Mouse (Mus musculus): ENCODE data around the gene Bach2.

Bach2 gene

GRCm38 (mm10) chr4:32428738-32429137 lies 190.1 kb downstream of the Bach2 start:
- no peak for DNase-seq (ENCODE audit: low spot score)

DNA sequence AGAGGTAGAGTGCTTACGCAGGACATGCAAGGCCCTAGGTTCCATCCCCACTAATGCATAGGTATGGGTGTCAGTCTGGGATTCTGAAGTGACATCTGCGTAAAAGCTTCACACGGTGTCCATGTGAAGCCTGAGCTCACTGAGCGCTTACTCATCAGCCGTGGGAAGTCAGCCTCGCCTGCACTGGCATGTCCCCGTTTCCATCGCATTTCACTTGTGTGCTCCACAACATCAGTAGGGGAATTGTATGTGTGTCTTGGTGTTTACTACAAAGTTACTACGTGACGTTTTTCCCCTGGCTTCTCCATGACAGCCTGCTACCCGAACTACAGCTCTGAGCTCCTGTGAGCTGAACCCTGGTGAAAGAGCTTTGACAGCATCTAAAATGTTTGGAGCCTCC lies 191.5 kb downstream of the Bach2 start:
- DNase-seq (ENCODE audit: low spot score): no peak

DNA sequence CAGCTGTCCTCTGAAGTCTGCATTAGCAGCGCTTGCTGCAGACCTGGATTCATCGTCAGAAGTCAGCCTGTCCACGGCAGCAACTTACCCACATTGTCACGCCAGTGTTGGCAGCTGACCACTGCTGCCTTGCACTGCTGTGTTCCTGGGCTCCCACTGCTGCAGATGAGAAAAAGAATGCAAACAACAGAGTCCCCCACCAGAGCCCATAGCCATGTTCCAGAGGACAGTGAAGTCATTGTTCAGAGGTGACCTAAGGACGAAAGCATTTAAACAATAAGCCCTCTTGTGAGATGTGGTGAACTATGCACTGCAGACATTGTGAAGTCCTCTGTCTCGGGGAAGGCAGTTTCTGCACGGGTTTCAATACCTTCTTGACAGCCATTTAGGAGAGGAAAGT lies 192.4 kb downstream of the Bach2 start:
- DNase-seq (ENCODE audit: low spot score): no peak

- DNase-seq (ENCODE audit: low spot score): no peak
Observed at GRCm38 (mm10) chr4:32432271-32432781, 193.7 kb downstream of the Bach2 start.

- DNase-seq (ENCODE audit: low spot score): no peak
Observed at GRCm38 (mm10) chr4:32432945-32433344, 194.3 kb downstream of the Bach2 start.

- no peak for DNase-seq (ENCODE audit: low spot score)
Observed at GRCm38 (mm10) chr4:32434612-32435011, 196.0 kb downstream of the Bach2 start.

- DNase-seq (ENCODE audit: low spot score): no peak
Observed at GRCm38 (mm10) chr4:32439974-32440739, 201.6 kb downstream of the Bach2 start.

DNA sequence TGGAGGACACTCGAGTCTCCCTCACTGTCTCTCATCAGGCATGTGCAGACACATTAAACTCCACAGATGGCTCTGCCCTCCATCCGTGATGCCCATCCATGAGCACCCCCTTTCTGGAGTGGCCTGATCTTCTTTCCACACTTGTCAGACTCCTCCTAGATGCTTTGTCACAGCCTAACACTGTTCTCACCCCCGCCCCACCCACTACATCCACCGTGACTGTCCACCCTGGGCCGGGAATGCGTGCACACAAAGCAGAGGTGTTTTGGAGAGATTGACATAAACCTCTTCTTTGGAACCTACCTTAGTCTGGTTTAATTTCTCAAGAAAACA lies 202.1 kb downstream of the Bach2 start:
- no peak for DNase-seq (ENCODE audit: low spot score)

- no peak for DNase-seq (ENCODE audit: low spot score)
Observed at GRCm38 (mm10) chr4:32444671-32445196, 206.1 kb downstream of the Bach2 start.

DNA sequence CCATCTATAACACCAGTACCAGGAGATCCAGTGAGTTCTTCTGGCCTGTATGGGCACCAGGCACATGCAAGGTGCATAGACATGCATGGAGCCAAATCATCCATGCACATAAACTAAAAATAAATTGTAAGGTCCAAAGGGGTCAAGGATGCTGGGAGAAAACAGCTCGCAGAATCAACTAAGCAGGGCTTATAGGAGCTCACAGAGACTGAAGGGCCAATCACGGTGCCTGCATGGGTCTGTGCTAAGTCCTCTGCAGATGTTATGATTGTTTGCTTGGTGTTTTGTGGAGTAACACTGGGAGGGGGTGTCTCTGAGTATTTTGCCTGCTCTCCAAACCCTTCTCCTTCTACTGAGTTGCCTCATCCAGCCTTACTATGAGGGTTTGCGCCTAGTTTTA lies 209.2 kb downstream of the Bach2 start:
- DNase-seq (ENCODE audit: low spot score): no peak

DNA sequence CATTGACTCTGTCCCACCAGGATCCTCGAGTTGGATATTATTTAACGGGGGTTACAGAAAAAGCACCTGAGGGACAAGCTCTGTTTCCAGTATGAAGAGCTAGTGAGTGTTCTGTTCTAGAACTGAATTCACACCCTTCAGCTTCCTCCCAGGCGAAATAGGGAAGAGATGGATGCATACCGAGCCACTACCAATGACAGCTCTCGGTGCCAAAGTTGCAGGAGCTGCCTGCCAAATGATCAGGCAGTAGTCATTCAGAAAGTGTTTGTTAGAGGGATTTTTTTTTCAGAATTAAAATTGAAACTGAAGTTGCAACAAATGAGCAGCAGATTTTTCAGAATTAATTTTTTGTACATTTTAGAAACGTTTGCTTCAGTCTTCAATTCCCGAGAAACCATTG lies 223.4 kb downstream of the Bach2 start:
- DNase-seq (ENCODE audit: low spot score): no peak

GRCm38 (mm10) chr4:32463065-32463464 lies 224.5 kb downstream of the Bach2 start:
- DNase-seq (ENCODE audit: low spot score): no peak

DNA sequence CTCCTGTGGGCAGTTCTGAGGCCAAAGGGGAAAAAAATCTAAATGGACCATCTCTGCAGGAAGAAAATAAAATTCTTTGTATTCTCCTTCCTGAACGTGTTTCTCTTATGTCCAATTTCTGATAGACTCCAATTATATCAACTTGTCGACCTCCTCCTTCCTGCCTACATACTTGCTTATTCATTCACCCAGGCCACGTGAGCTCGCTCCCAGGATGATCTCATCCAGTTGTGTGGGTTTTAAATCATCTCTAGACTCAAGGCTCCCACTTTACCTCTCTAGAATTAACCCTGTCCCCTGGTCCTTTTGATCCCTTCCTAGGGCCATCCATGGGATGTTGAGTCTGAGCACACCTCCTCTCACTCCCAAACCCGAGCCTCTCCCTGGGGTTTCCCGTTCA lies 225.9 kb downstream of the Bach2 start:
- DNase-seq (ENCODE audit: low spot score): no peak

DNA sequence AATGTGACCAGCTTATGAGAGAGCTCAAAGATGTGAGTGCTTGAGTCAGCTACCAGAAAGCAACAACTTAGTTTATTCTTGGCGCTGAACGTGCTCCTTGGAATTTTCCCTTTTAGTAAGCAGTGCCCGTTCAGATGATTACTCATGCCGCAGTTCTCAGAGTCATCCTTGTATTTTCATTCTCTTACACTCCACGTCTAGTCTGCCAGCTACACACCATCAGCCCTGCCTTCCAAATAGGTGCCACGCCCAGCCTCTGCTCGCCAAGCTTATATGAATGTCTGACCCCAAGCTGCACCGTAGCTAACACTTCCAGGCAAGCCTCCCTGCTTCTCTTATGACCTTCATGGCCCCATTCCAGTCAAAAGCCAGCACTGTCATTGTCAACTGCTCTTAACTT lies 227.4 kb downstream of the Bach2 start:
- no peak for DNase-seq (ENCODE audit: low spot score)

GRCm38 (mm10) chr4:32477977-32478660 lies 239.5 kb downstream of the Bach2 start:
- no peak for DNase-seq (ENCODE audit: low spot score)

DNA sequence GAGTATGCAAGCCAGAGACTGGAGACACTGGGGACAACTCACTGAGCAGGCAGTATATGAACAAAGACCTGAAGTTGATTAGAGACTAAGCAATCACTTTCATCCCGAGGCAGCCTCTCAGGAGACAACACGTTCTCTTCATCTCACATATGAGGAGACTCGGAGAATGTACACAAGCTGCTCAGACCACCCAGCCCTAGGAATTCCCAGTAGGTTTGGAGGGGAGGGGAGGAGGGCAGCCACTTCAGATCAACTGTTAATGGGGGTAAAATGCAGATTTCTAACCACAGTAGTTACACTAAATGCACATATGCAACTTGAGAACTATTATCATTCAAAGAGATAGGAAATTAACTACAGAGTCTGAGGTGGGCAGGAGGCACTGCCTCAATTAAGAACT lies 240.6 kb downstream of the Bach2 start:
- no peak for DNase-seq (ENCODE audit: low spot score)

- no peak for DNase-seq (ENCODE audit: low spot score)
Observed at GRCm38 (mm10) chr4:32479801-32480700, 241.4 kb downstream of the Bach2 start.

GRCm38 (mm10) chr4:32481366-32482055 lies 242.9 kb downstream of the Bach2 start:
- DNase-seq (ENCODE audit: low spot score): no peak

DNA sequence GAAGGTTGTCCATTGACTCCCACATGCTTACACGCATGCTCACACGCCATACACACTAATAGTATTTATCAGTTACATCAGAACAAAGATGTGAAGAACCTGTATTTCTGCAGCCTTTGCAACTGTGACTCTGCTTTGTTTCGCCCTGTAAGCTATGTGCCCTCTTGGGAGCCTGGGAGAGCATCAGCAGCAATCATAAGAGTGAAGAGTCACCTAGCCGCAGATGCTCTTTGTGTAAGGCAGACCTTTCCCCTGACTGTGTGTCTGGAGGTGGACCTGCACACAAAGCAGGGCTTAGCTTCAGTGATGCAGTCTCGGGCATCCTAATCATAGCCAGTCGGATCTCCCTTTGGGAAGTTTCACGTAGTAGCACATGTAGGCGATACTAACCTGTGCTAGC lies 243.5 kb downstream of the Bach2 start:
- DNase-seq (ENCODE audit: low spot score): no peak

DNA sequence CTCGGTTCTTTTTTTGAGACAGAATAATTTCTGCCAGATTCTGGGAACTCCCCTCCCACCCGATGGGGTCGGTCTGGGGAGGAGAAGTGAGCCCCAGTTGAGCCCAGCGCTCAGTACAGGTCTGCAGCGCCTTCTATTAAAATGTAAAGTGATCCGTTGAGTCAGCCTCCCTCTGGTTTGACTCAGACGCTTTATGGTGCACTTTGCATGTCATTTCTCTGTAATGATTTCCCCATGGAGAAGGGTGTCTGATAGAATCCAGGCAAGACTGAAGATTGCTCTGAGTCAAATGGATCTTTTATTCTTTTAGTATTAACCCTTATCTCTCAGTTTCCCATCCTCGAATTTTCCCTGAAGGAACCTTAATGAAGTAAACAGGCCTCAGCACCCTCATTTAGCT lies 244.3 kb downstream of the Bach2 start:
- DNase-seq (ENCODE audit: low spot score): no peak

DNA sequence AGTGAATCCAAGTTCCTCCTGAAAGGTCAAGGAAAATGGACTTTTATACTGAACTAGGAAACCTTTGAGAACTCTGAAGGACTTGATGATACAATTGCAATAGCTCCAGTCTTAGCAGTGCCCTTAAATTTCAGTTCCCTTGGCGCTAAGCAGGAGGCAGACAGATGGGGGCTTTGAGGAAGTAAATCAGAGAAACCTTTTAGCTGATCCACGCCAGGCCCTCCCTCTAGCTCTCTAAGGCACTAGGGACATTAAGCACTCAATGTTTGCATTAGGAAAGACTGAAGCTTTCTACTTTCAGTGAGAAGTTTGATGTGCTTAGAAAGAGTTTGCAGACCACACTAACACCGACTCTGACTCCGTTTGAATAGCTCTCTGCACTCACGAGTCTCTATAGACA lies 247.2 kb downstream of the Bach2 start:
- DNase-seq (ENCODE audit: low spot score): no peak
